Mouse (Mus musculus): ENCODE measurements around the gene Ypel2.
A peak's percentile ranks its signal among the peaks of the same experiment; 100 is the strongest.

The Ypel2 gene

DNA sequence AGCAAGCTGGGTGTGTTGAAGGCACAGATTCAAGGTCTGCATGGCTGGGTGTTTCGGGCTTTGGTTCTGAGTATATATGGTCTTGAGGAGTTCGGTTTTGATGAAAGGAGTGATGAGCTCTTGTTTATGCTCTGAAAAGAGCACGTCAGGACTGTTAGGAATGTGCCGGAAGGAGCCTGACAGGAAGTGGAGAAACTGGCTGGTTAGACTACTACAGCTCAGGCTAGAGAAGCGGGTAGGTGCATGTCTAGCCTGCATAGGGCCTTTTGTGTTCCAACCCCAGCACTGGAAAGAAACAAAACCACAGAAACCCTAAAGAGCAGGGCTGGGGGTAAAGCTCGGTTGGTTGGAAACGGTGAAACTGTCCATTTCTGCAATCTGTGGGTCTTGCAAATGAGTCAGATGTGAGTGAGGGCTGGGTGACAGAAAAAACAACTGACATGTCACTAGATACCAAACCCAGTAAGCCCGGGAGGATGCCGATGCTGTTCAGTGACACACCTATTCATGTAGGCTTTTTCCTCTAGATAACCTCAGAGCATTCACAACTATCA lies 68.3 kb downstream of the Ypel2 start:
- DNase-seq, result peak; percentile 49

- no peak for DNase-seq
These were observed 68.9 kb downstream of the Ypel2 start for GRCm38 (mm10) chr11:86924629-86925028.

DNA sequence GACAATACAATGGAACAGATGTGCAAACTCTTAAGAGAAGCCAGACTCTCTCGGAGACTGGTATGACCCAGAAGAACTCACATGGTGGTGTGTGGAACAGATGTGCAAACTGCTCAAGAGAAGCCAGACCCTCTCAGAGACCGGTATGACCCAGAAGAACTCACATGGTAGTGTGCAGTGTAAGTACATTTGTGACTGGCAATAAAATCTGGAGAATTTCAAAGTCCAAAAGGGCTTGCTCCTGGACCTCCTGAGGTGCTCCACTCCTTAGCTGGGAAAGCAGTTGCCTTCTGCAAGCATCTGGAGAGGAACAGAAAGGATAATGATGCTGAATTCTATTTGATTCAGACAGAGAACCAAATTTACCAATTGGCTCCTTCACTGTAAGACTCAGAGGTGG lies 69.9 kb downstream of the Ypel2 start:
- DNase-seq, result no peak

- DNase-seq, result no peak
These were observed 71.5 kb downstream of the Ypel2 start for GRCm38 (mm10) chr11:86922029-86922428.

DNA sequence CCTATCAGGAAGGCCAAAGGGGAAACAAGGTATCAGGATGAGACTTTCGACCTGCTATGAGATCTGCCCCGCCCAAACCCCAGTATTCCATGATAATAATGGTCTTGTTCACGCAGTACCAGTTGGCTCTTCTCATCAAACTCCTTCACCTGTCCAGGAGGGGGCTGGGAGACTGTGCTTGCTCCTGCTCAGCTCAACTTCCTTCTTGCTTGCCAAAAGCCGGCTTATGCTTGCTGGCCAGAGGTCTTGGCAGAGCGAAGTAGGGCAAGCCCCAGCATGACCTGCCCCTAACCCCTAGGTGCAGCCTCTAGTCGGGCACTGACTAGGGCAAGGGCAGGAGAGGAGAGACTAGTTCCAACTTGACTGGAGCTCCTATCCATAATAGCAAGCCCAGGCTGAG lies 72.2 kb downstream of the Ypel2 start:
- DNase-seq, result no peak

- no peak for DNase-seq
These were observed 73.1 kb downstream of the Ypel2 start for GRCm38 (mm10) chr11:86920111-86921080.

DNA sequence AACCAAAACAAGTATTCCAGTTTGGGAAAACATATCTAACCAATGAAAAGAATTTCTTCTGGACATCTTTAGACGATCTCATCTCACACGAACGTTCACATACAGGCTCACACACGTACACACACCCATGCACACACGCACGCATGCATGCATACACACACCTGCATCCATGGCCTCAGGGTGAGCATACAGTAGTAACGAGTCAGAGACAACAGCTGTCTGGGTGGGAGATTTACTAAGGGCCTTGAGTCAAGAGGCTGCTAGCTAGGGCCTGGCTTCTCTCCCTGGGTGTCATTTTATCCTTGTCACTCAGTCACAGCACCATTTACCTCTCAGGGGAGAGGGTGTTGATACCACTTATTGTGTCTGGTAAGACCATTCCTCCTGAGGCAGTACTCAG lies 74.0 kb downstream of the Ypel2 start:
- no peak for DNase-seq

DNA sequence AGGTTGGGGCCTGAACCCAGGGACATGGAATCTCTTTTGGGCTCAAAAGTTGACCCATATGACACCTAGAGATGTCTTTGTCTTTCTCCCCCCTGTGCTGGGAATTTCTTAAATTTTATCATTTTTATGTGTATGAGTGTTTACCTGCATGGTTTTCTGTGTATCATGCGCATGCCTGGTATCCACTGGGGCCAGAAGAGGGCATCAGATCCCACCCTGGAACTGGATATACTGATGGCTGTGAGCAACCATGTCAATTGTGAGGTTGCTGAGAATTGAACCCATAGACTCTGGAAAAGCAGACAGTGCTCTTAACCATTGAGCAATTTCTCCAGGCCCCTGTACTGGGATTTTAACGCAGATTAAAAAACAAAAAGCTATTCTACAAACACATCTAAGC lies 76.0 kb downstream of the Ypel2 start:
- no peak for DNase-seq

GRCm38 (mm10) chr11:86916596-86917249 lies 76.8 kb downstream of the Ypel2 start:
- DNase-seq, result no peak

- DNase-seq, result no peak
These were observed 79.2 kb downstream of the Ypel2 start for GRCm38 (mm10) chr11:86914329-86914728.

DNA sequence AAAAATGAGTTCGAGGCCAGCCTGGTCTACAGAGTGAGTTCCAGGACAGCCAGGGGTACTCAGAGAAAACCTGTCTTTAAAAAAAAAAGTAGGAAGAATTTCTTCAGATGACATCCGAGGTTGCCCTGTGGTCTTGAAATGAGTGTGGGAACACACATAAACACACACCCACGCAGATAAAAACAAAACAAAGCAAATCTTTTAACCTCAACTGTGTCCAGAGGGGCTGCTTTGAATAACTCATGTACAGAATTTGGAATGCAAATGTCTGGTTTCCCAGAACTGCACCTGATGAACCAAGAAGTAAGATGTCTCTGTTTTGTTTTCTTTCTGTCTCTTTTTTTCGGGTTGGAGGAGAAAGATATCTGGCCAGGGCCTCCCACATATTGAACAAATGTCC lies 83.3 kb downstream of the Ypel2 start:
- DNase-seq, result no peak

- DNase-seq, result no peak
These were observed 84.5 kb downstream of the Ypel2 start for GRCm38 (mm10) chr11:86909028-86909427.

DNA sequence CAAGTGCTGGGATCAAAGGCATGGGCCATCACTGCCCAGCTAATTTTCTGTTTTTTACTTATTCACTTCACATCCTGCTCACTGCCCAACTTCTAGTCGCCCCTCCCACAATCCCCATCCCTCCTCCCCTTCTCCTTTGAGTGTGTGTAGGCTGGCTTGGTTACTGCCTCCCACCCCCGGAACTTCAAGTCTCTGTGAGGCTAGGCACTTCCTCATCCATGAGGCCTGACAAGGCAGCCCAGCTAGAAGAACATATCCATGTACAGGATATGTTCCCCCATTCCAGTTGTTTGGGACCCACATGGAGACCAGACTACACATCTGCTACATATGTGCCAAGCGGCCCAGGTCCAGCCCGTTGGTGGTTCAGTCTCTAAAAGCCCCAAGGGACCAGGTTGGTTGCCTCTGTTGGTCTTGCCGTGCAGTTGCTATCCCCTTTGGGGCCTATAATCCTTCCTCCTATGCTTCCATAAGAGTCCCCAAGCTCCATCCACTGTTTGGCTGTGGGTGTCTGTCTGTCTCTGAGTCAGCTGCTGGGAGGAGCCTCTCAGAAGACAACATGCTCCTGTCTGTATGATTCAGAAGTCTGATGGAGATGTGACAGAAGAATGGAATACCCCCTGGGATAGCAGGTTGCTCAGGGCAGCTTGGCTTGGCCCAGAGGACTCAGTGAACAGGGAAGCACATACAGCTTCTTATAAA lies 85.5 kb downstream of the Ypel2 start:
- peak; percentile 41 for DNase-seq

GRCm38 (mm10) chr11:86906767-86907662 lies 86.5 kb downstream of the Ypel2 start:
- no peak for DNase-seq

- no peak for DNase-seq
These were observed 87.2 kb downstream of the Ypel2 start for GRCm38 (mm10) chr11:86906257-86906656.

- no peak for DNase-seq
These were observed 88.2 kb downstream of the Ypel2 start for GRCm38 (mm10) chr11:86905261-86905660.

- no peak for DNase-seq
These were observed 88.8 kb downstream of the Ypel2 start for GRCm38 (mm10) chr11:86904706-86905105.

DNA sequence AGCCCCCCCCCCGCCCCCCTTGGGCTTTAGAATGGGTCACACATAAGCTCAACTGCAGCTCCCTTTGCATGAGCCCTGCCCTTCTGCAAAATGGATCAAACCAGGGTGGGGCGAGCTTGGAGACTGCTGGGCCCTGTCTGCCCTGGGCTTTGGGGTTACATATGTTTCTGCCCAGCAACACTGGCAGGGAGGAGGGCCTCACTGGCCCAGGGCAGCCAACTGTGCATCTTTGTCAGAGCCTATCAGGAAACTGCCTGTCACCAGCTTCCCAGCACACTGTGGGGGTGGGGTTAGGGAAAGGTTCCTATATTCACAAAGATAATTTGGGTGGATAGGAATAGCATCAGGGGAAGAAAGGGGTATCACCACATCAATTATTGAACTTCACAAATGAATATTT lies 95.1 kb downstream of the Ypel2 start:
- peak; percentile 51 for DNase-seq

GRCm38 (mm10) chr11:86895567-86895966 lies 97.9 kb downstream of the Ypel2 start:
- DNase-seq, result no peak

GRCm38 (mm10) chr11:86895156-86895555 lies 98.4 kb downstream of the Ypel2 start:
- DNase-seq, result no peak

DNA sequence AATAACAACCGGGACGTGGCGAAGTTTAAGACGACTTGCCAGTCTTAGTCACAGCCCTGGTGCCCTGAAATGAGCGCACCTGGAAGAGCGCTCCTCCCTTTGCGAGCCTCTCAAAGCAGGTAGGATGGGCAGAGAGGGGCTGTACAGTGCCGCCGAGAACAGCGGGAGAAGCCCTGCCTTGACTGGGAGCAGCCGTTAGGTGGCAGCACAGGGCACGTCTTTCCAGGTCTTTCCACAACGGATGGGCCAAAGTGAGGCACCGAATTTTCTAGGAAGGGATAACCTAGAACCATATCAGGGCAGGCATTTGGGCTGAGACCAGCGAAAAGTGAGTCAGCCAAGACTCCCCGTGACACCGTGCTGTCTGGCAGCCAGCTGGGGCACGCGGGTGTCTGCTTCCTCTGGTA lies 99.3 kb downstream of the Ypel2 start:
- peak; percentile 85 for DNase-seq

DNA sequence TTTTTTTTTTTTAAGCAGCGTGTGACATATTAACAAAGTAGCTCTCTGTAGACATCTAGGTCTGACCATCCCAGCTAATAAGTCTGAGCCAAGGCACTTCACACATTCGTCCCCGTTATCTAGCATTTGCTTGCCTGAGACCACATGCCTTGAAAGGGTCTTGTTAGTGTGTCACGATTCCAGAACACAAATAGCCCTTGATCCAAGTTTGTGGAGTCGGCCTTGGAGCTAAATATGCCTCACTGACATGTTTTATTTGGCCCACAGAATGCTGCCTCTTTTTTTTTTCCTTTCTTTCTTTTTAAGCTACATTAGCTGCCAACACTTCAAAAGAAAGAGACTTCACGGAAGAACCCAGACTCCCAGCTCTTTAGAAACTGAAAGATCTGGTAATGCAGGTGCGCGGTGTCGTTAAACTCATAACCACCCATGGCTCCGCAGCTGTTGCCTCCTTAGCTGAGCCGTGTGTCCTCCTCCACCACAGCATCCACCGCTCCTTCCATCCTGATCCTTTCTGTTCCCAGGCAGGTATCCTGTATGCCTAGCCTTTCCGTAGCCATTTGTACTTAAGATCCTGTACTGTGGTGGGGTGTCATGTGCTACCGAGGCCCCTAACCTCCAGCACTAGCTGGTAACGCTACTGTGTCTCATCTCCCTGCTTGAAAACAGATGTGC lies 100.4 kb downstream of the Ypel2 start:
- peak; percentile 80 for DNase-seq

Data from thymus, postnatal 14 days (tissue).